Mouse (Mus musculus) hindbrain, embryonic 16.5 days (tissue): Measurements from ENCODE around the gene Ppp4r3a. TPM values are rescaled to one million over a fixed set of nuclear protein-coding genes. Genes with fewer than 3 reads are reported as not detected.
"Not testable (repeated sequence)": the region's sequence is repeated elsewhere in the genome, so short reads cannot be mapped to it uniquely, and the experiment has no call there.

Source experiments
- ATAC-seq: fragments of 200-750 bp; cut with Nextera tagmentation; 2 replicates; pipeline ENCODE4 v1.8.0; 2017; ENCODE audit warnings: moderate TSS enrichment, moderate library complexity
- H3K27ac ChIP-seq: fragments of 300-500 bp; sonication (generic); 2 replicates; pipeline ENCODE4 v1.5.1; 2014; ENCODE audit warnings: low read depth, mild to moderate bottlenecking, control low read depth, low read length, moderate library complexity
- H3K27me3 ChIP-seq: fragments of 300-500 bp; sonication (generic); replicated peaks from 2 replicates; pipeline ENCODE4 v1.6.1; 2014; ENCODE audit warnings: low read length; ENCODE audit not compliant: control insufficient read depth, insufficient read depth
- H3K36me3 ChIP-seq: fragments of 300-500 bp; sonication (generic); 2 replicates; pipeline ENCODE4 v1.6.1; 2014; ENCODE audit warnings: mild to moderate bottlenecking, low read length, moderate library complexity, mixed read lengths; ENCODE audit not compliant: control insufficient read depth, insufficient read depth
- H3K4me1 ChIP-seq: fragments of 300-500 bp; sonication (generic); 2 replicates; pipeline ENCODE4 v1.6.1; 2014; ENCODE audit warnings: low read depth, low read length; ENCODE audit not compliant: control insufficient read depth, insufficient read depth
- H3K4me2 ChIP-seq: fragments of 300-500 bp; sonication (generic); 2 replicates; pipeline ENCODE4 v1.6.1; 2014; ENCODE audit warnings: mild to moderate bottlenecking, low read length, control low read depth, moderate library complexity
- H3K4me3 ChIP-seq: fragments of 300-500 bp; sonication (generic); 2 replicates; pipeline ENCODE4 v1.5.1; 2014; ENCODE audit warnings: mild to moderate bottlenecking, low read length, control low read depth, moderate library complexity
- H3K9ac ChIP-seq: fragments of 300-500 bp; sonication (generic); 2 replicates; pipeline ENCODE4 v1.6.1; 2014; ENCODE audit warnings: low read depth, mild to moderate bottlenecking, control low read depth, low read length, moderate library complexity
- H3K9me3 ChIP-seq: fragments of 300-500 bp; sonication (generic); 2 replicates; pipeline ENCODE4 v1.6.1; 2014; ENCODE audit warnings: mild to moderate bottlenecking, low read length, moderate library complexity; ENCODE audit not compliant: control insufficient read depth
- WGBS: fragments of 180-500 bp; shearing (Covaris S2); extraction: QIAGEN DNeasy Blood & Tissue Kit; methylation state at CpG from one replicate; pipeline ENCODE4 v1.1.7; 2014; 5-methylcytosine and 5-hydroxymethylcytosine counted together
- polyA plus RNA-seq: library from polyadenylated mRNA; unstranded; fragments of >200 nt; fragmentation: Nextera tagmentation; extraction: Ambion mirVana; gene quantifications from 2 replicates; pipeline ENCODE4 v1.2.1, GENCODE M21; 2015

The Ppp4r3a gene
- polyA plus RNA-seq, result 18.9 and 20.2 TPM in 2 replicates

DNA sequence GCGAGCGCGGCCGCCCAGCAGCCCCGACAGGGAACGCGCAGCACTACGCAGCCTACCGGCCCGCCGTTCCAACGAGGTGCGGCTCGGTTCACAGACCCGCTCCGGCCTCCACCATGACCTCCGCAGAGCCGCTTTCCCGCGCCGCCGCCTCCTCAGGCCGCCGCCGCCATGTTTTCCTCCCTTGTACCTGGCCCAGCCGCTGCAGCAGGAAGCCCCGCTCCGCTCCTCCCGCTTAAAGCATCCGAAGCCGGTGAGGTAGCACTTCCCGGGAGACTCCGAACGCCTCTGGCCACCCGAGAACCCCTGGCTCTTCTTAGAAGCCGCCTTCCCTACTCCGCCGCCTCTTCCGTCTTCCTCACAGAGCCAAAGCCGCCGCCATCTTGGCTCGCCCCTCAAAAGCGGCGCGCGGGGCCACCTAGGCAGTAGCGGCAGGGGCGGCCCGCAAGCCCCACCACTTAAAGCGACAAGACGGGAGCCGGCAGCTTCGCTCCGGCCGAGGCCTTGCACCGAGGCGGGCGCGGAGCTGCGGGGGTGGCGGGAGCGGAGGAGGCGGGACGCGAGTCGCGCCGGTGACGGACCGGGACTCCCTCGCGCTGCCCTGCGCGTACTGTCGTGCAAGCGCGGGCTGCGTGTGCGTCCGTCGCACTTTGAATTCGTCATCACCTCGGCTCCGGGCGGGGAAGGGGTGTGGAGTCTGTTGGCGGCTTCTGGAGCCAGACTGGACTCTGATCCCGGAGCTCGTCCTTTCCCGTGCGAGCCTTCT is at the start of gene Ppp4r3a:
Gene Ppp4r3a (minus strand): TSS at position 627 of the 763 bp plus-strand sequence.
- no peaks in the 10 kb centered on the region for H3K27me3 ChIP-seq
- H3K4me2 ChIP-seq, result peak within 1 kb of the TSS; percentile 96
- H3K4me1 ChIP-seq, result peaks cover 22% of the 10 kb centered on the region
- peak within 1 kb of the TSS; percentile 99 for H3K9ac ChIP-seq
- H3K36me3 ChIP-seq, result no peaks in the 10 kb centered on the region
- H3K9me3 ChIP-seq, result no peaks in the 10 kb centered on the region
- peak; percentile 97 for ATAC-seq
- peak within 1 kb of the TSS; percentile 99 for H3K4me3 ChIP-seq
- H3K27ac ChIP-seq, result peak within 1 kb of the TSS; percentile 99
- WGBS, result under 1% methylated on average over 90 of the region's 90 CpGs

DNA sequence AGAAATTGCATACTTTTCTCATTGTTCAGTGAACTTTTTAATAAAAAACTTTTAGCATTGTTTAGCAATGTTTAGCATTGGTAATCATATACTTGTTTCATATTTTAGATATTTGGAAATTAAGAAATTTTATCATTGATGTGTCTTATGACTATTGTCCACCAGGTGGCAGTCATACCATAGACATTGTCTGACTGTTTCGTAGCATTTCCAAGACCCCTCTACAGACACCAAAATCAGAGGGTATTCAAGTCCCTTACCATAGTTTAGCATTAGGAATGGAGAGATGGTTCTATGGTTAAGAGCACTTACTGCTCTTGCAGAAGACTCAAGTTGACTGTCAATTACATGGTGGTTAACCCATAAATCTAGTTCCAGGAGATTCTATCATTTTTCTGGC is 39.5 kb upstream of the Ppp4r3a start:
- Histone ChIP-seq H3K9ac (no peak overlapping the region), H3K9me3 (no peaks in the 10 kb centered on the region), H3K27me3 (no peaks in the 10 kb centered on the region), H3K27ac (no peak overlapping the region), H3K36me3 (no peaks in the 10 kb centered on the region), H3K4me2 (no peak overlapping the region), H3K4me1 (no peaks in the 10 kb centered on the region), H3K4me3 (no peak overlapping the region)
- WGBS, result 18% methylated on average over 1 of the region's 1 CpGs
- 0 out of 2 replicates have a peak, but pooled peaks have one; percentile 30 for ATAC-seq

DNA sequence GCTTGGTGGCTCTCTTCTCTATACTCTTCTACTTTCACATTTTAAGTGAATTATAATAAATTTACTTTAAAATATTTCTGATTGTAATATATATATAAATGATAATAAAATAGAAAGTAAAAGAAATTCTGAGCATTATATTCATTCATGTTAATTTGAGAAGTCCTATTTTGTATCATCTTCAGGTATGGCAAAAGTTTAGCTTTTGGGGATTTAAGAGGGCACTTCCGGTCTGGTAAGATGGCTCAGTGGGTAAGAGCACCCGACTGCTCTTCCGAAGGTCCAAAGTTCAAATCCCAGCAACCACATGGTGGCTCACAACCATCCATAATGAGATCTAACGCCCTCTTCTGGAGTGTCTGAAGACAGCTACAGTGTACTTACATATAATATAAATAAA is 38.6 kb upstream of the Ppp4r3a start:
- not testable (repeated sequence) for H3K9me3 ChIP-seq, H3K27me3 ChIP-seq, H3K4me2 ChIP-seq, H3K36me3 ChIP-seq, ATAC-seq, H3K27ac ChIP-seq, H3K4me3 ChIP-seq, H3K4me1 ChIP-seq, H3K9ac ChIP-seq
- 72% methylated on average over 4 of the region's 4 CpGs for WGBS

GRCm38 (mm10) chr12:101109794-101110585 is 26.5 kb upstream of the Ppp4r3a start:
- H3K4me1 ChIP-seq, H3K4me2 ChIP-seq, H3K27ac ChIP-seq, H3K4me3 ChIP-seq, H3K9me3 ChIP-seq, ATAC-seq, H3K9ac ChIP-seq, H3K36me3 ChIP-seq, H3K27me3 ChIP-seq: not testable (repeated sequence)
- 83% methylated on average over 3 of the region's 3 CpGs for WGBS

DNA sequence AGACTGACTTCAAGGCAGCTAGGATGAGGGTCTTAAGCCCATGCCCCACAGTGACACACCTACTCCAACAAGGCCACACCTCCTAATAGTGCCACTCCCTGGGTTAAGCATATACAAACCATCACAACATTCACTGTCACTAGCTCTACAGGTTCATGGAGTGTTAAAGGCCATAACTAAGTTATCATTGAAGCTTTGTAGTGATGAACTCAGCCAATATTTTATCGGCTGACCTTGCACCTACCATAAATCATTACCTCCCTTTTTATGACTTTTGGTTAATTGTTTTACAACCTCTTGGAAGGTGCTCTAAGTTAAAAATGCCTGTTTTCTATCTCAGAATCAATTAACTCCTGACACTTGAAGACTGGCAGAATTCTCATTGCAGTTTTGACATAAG is 24.2 kb upstream of the Ppp4r3a start:
- H3K4me2 ChIP-seq, result no peak overlapping the region
- 89% methylated on average over 1 of the region's 1 CpGs for WGBS
- H3K27ac ChIP-seq, result no peak overlapping the region
- no peaks in the 10 kb centered on the region for H3K9me3 ChIP-seq
- H3K4me1 ChIP-seq, result no peaks in the 10 kb centered on the region
- ATAC-seq, result no peak
- no peaks in the 10 kb centered on the region for H3K36me3 ChIP-seq
- H3K4me3 ChIP-seq, result no peak overlapping the region
- no peaks in the 10 kb centered on the region for H3K27me3 ChIP-seq
- H3K9ac ChIP-seq, result no peak overlapping the region

DNA sequence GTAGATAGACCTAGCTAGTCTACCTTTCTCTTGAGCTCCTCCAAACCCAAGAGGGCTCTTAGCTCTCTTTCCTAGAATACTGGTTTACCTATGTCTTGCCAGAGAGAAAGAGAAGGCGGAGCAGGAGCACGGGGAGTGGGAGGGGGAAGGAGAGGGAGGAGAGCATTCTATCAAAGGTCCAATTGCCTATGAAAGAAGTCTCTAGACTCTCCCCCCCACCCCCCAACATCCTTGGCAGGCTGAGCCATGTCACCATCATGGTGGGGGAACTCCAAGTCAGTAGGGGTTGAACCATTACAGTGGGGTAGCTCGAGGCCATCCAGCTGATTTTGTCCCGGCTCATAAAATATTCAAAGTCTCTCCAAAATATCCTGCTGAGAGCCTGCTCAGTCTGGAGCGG is 22.1 kb upstream of the Ppp4r3a start:
- Histone ChIP-seq H3K9ac (no peak overlapping the region), H3K27me3 (no peaks in the 10 kb centered on the region), H3K4me2 (no peak overlapping the region), H3K4me1 (no peaks in the 10 kb centered on the region), H3K4me3 (no peak overlapping the region), H3K9me3 (peaks cover 2% of the 10 kb centered on the region; the same call in 1 of the 2 replicates), H3K36me3 (no peaks in the 10 kb centered on the region), H3K27ac (no peak overlapping the region)
- WGBS, result 35% methylated on average over 3 of the region's 5 CpGs
- no peak for ATAC-seq

- 80% methylated on average over 3 of the region's 3 CpGs for WGBS
- Histone ChIP-seq H3K36me3 (no peaks in the 10 kb centered on the region), H3K27me3 (no peaks in the 10 kb centered on the region), H3K27ac (no peak overlapping the region), H3K9me3 (peaks cover 2% of the 10 kb centered on the region; the same call in 1 of the 2 replicates), H3K4me3 (no peak overlapping the region), H3K4me1 (no peaks in the 10 kb centered on the region), H3K4me2 (no peak overlapping the region), H3K9ac (no peak overlapping the region)
- ATAC-seq, result no peak
Observed at GRCm38 (mm10) chr12:101102648-101103047, 19.1 kb upstream of the Ppp4r3a start.

- not testable (repeated sequence) for H3K27me3 ChIP-seq, H3K4me1 ChIP-seq, H3K4me3 ChIP-seq, H3K36me3 ChIP-seq, H3K9me3 ChIP-seq, ATAC-seq, H3K27ac ChIP-seq, H3K4me2 ChIP-seq, H3K9ac ChIP-seq
- WGBS, result 61% methylated on average over 3 of the region's 3 CpGs
Observed at GRCm38 (mm10) chr12:101093678-101094077, 10.2 kb upstream of the Ppp4r3a start.

DNA sequence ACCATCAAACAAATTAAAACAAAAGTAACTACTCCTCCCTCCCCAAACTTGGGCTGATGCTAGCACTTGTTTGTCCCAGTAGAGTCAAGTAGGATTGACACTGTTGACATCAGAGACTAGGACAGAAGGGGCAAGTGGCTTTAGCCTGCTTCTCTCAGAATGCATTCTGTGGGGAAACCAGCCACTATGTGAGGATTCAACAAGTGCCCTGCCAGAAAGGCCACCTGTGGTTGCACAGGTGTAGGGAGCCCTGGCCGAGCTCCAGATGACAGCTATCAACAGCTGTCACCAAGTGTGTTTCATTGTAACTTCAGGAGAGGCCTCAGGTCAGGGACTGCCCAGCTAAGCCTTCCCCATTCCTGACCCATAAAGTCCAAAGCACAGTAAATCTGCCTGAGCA is 6.5 kb upstream of the Ppp4r3a start:
- Histone ChIP-seq H3K27me3 (no peaks in the 10 kb centered on the region), H3K9ac (no peak overlapping the region), H3K4me1 (no peaks in the 10 kb centered on the region), H3K27ac (no peak overlapping the region), H3K36me3 (no peaks in the 10 kb centered on the region), H3K4me3 (no peak overlapping the region), H3K9me3 (no peaks in the 10 kb centered on the region), H3K4me2 (no peak overlapping the region)
- WGBS, result 80% methylated on average over 1 of the region's 1 CpGs
- no peak for ATAC-seq
